Mouse (Mus musculus) v-Abl transformed pro-B cells (cell line): ENCODE data around the gene Pxdc1.

ENCODE experiments used
- in situ Hi-C, 2 experiments: fragments of 400-800 bp; cut with MboI; formaldehyde crosslinking; loops; one replicate each; pipeline ENCODE4 v1.15.1; 2025; ENCODE audit not compliant: unreplicated experiment in 2 of 2

The Pxdc1 gene

DNA sequence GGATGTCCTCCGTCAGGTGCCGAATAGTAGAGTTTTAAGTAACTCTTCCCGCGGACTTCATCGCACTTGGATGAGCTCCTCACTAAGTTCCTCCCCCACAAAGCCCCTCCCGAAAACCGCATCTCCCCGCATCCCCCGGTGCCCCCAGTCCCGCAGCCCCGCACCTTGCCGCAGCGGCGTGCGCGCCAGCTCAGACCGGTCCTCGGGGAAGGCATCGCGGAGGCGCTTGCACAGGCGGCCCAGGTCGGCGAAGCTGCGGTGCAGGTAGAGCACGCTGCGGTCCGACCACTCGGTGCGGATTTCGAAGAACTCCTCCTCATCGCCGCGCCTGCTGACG, 1.3 kb downstream of the Pxdc1 start:
- in situ Hi-C loops: no loop called here

GRCm38 (mm10) chr13:34651474-34651991, 1.8 kb downstream of the Pxdc1 start:
- in situ Hi-C loops: no loop called here

- in situ Hi-C loops: no loop called here
Observed at GRCm38 (mm10) chr13:34650953-34651352, 2.3 kb downstream of the Pxdc1 start.

- in situ Hi-C loops: no loop called here
Observed at GRCm38 (mm10) chr13:34650371-34650770, 2.9 kb downstream of the Pxdc1 start.

GRCm38 (mm10) chr13:34647751-34648150, 5.5 kb downstream of the Pxdc1 start:
- in situ Hi-C loops: loop anchor here (25.0 kb wide), 2 partner anchors 340 to 685 kb away; partner anchors contain the start of gene Nqo2 (in 1 of the 2)

DNA sequence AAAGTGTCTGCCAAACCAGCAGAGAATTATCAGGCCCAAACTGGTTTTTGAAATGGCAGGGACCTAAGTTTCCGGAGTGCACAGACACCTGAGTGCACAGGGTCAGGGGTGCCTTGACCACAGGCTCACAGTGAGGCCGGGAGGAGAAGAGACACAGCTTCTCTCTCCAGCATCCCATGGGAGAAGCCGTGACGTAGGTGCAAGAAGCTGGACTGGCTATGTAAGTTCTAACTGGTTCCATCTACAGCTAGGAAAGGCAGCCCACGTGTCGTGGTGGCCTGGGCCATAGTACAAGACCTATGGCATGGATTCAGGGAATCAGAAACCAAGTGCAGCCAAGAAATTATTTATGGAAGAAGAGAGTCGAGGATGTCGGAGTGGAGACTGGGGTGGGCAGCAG, 6.1 kb downstream of the Pxdc1 start:
- in situ Hi-C loops: loop anchor here (25.0 kb wide), 2 partner anchors 340 to 685 kb away; partner anchors contain the start of gene Nqo2 (in 1 of the 2)

- in situ Hi-C loops: loop anchor here (25.0 kb wide), 2 partner anchors 341 to 684 kb away; partner anchors contain the start of gene Nqo2 (in 1 of the 2)
Observed at GRCm38 (mm10) chr13:34646240-34646750, 7.0 kb downstream of the Pxdc1 start.

- in situ Hi-C loops: loop anchor here (25.0 kb wide), 2 partner anchors 342 to 683 kb away; partner anchors contain the start of gene Nqo2 (in 1 of the 2)
Observed at GRCm38 (mm10) chr13:34645519-34645918, 7.8 kb downstream of the Pxdc1 start.

GRCm38 (mm10) chr13:34644401-34644800, 8.9 kb downstream of the Pxdc1 start:
- in situ Hi-C loops: loop anchor here (5.0 to 25.0 kb wide), 4 partner anchors 148 to 682 kb away; partner anchors contain the start of gene Nqo2 (in 1 of the 2)

- in situ Hi-C loops: loop anchor here (5.0 to 25.0 kb wide), 4 partner anchors 148 to 682 kb away; partner anchors contain the start of gene Nqo2 (in 1 of the 2)
Observed at GRCm38 (mm10) chr13:34643926-34644325, 9.4 kb downstream of the Pxdc1 start.

- in situ Hi-C loops: loop anchor here (5.0 to 25.0 kb wide), 4 partner anchors 149 to 681 kb away; partner anchors contain the start of gene Nqo2 (in 1 of the 2)
Observed at GRCm38 (mm10) chr13:34642941-34643875, 10.1 kb downstream of the Pxdc1 start.

DNA sequence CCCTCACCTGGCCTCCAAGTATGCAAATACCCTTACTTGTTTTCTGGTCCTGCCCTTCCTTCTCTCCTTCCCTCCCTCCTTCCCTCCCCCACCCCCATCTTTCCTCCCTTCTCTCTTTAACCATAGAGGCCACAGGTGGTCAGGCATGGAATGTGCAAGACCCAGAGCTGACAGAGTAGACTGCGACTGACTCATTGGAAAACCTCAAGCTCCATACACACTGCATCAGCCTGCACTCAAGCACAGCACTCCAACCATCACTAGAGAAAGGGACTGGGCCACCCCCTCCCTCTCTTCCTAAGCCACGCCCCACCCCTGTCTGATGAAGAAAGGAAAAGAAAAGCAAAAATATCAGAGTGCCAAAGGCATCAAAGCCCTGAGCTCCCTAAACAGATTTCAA, 12.2 kb downstream of the Pxdc1 start:
- in situ Hi-C loops: loop anchor here (5.0 to 25.0 kb wide), 4 partner anchors 151 to 679 kb away; partner anchors contain the start of gene Nqo2 (in 1 of the 2)

DNA sequence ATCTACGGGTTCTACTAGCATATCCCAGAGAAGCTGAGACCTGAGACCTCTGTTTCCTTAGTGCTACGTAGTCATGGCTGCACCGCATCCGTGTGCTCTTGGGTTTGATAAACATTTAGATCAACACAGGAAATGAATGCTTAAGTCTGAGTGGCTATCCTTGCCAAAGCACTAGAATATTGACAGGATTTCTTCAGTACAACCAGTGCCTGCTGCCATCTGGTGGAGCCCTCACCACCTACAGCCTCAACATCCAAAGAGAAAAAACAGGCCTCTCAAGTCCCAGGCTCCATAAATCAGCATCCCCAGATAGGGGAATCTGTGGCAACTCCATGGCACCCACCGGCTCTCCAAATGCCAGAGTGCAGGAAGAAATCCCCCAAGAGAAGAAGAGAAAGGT, 17.3 kb downstream of the Pxdc1 start:
- in situ Hi-C loops: loop anchor here (5.0 to 25.0 kb wide), 5 partner anchors 226 to 681 kb away; partner anchors contain the start of gene Nqo2 (in 1 of the 2)

DNA sequence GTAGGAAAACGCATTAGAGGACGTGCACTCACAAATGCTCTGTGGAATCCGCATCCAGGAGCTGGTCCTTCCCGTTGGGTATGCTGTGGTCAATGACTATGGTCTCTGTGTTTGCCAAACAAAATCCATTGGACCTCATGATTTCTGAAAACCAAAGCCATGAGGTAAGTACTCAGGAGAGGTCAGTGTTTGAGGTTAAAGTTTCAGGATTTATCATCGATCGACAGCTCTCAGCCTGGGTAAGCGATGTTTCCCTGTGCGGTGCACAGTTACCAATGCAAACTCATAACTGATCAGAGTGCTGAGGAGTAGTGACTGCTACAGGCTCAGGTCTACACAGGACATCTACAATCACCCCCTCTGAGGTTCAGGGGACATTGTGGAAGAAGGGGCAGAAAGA, 23.0 kb downstream of the Pxdc1 start:
- in situ Hi-C loops: loop anchor here (5.0 to 25.0 kb wide), 7 partner anchors 357 to 676 kb away; partner anchors contain the start of gene Nqo2 (in 1 of the 2)

GRCm38 (mm10) chr13:34629741-34630140, 23.5 kb downstream of the Pxdc1 start:
- in situ Hi-C loops: loop anchor here (5.0 to 25.0 kb wide), 7 partner anchors 358 to 675 kb away; partner anchors contain the start of gene Nqo2 (in 1 of the 2)

DNA sequence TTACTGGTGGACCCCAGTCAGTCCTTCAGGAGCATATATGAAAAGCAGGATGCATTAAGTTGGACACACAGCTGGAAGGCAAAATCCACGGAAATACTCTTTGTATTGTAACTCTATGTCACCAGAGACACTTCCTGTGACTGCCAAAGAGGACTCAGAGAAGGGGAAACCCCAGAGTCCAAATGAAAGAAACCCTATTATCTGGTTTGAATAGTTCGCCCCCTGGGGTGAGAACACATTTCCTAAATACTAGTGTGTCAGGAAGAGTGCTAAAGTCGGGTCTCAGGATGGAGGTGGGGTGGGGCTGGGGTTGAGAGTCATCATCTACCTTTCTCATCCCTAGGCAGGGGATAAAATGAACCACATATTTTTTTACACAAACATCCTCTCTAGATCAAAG, 25.8 kb downstream of the Pxdc1 start:
- in situ Hi-C loops: loop anchor here (25.0 kb wide), 2 partner anchors 360 to 665 kb away; partner anchors contain the start of gene Nqo2 (in 1 of the 2)

- in situ Hi-C loops: no loop called here
Observed at GRCm38 (mm10) chr13:34624414-34624813, 28.9 kb downstream of the Pxdc1 start.

GRCm38 (mm10) chr13:34612402-34612801, 40.9 kb downstream of the Pxdc1 start:
- in situ Hi-C loops: no loop called here

DNA sequence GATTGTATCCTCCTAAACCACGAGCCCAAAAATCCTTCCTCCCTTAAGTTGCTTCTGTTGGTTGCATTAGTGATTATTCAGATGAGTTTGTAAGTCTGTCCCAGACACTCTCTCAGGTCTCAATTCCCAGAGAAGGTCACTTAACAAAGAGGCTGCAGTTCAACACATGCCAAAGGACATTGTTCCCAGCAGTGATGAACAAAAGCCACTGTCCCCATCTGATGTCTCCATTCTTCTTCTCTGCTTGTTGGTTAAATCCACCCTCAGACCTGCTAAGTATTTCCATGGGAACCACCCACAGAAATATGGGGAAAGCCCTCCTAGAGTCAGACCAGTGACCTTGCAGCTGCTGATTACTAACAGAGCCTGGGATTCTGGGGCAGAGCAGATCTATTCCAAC, 43.6 kb downstream of the Pxdc1 start:
- in situ Hi-C loops: no loop called here

GRCm38 (mm10) chr13:34607079-34607478, 46.2 kb downstream of the Pxdc1 start:
- in situ Hi-C loops: no loop called here

DNA sequence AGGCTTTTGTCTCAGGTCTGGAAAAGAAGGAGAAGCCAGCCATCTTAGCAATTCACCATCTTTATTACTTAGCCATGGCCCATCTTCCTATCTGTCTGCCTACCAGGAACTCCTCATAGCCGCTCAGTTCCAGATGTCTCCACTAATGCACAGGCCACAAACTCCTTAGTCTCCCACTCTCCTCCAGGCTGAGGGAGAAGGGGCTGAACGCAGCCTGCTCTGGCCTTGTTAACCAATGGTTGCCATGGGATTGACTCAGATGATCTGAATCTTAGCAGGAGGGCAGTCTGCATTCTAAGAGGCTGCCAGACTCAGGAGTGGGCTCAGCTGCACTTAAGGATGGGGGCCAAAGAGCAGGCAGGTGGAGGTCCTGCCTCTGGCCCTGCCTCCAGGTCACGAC, 47.4 kb downstream of the Pxdc1 start:
- in situ Hi-C loops: no loop called here
